Mouse (Mus musculus) gastrocnemius, postnatal 10 days (tissue): ENCODE measurements around the gene Rbbp5. TPM values are rescaled to one million over a fixed set of nuclear protein-coding genes. Genes with fewer than 3 reads are reported as not detected.
A peak's percentile ranks its signal among the peaks of the same experiment; 100 is the strongest.

ENCODE experiments used
- DNase-seq: peaks from one replicate; pipeline ENCODE4 v3.0.0; 2021; ENCODE audit warnings: mixed read lengths
- total RNA-seq, 2 experiments: library from RNA; stranded (reverse); gene quantifications; 2 replicates each; pipeline ENCODE4 v1.2.3; 2021

Gene Rbbp5
- total RNA-seq, 2 experiments from 2014 or later, result 19.6 to 20.3 TPM

- DNase-seq, result no peak
Observed at GRCm38 (mm10) chr1:132505155-132505554, 28.0 kb downstream of the Rbbp5 start.

GRCm38 (mm10) chr1:132506058-132506457 lies 28.9 kb downstream of the Rbbp5 start, which contains the start of gene Tmem81:
TSS of gene Tmem81 (plus strand) at chr1:132506230.
- no peak for DNase-seq

GRCm38 (mm10) chr1:132506656-132507055 lies 29.5 kb downstream of the Rbbp5 start:
- no peak for DNase-seq

- no peak for DNase-seq
Observed at GRCm38 (mm10) chr1:132509771-132510170, 32.6 kb downstream of the Rbbp5 start.

GRCm38 (mm10) chr1:132511521-132511920 lies 34.4 kb downstream of the Rbbp5 start:
- no peak for DNase-seq

GRCm38 (mm10) chr1:132512106-132512505 lies 34.9 kb downstream of the Rbbp5 start:
- DNase-seq, result no peak

- DNase-seq, result no peak
Observed at GRCm38 (mm10) chr1:132515339-132515738, 38.2 kb downstream of the Rbbp5 start.

- DNase-seq, result no peak
Observed at GRCm38 (mm10) chr1:132516776-132517175, 39.6 kb downstream of the Rbbp5 start.

GRCm38 (mm10) chr1:132518621-132519020 lies 41.5 kb downstream of the Rbbp5 start:
- no peak for DNase-seq

GRCm38 (mm10) chr1:132519734-132520133 lies 42.6 kb downstream of the Rbbp5 start:
- no peak for DNase-seq

GRCm38 (mm10) chr1:132520764-132521163 lies 43.6 kb downstream of the Rbbp5 start:
- DNase-seq, result peak; percentile 61

GRCm38 (mm10) chr1:132523048-132523447 lies 45.9 kb downstream of the Rbbp5 start:
- DNase-seq, result no peak

GRCm38 (mm10) chr1:132523920-132524319 lies 46.8 kb downstream of the Rbbp5 start:
- no peak for DNase-seq

- peak; percentile 58 for DNase-seq
Observed at GRCm38 (mm10) chr1:132525832-132526231, 48.7 kb downstream of the Rbbp5 start.

- DNase-seq, result no peak
Observed at GRCm38 (mm10) chr1:132528071-132528470, 50.9 kb downstream of the Rbbp5 start.

GRCm38 (mm10) chr1:132528647-132529334 lies 51.6 kb downstream of the Rbbp5 start:
- no peak for DNase-seq

GRCm38 (mm10) chr1:132530631-132531191 lies 53.5 kb downstream of the Rbbp5 start:
- no peak for DNase-seq

GRCm38 (mm10) chr1:132532521-132532920 lies 55.4 kb downstream of the Rbbp5 start:
- no peak for DNase-seq

GRCm38 (mm10) chr1:132533840-132534239 lies 56.7 kb downstream of the Rbbp5 start:
- no peak for DNase-seq

- DNase-seq, result no peak
Observed at GRCm38 (mm10) chr1:132535541-132535940, 58.4 kb downstream of the Rbbp5 start.

GRCm38 (mm10) chr1:132536416-132536815 lies 59.3 kb downstream of the Rbbp5 start:
- DNase-seq, result no peak

- no peak for DNase-seq
Observed at GRCm38 (mm10) chr1:132537736-132538135, 60.6 kb downstream of the Rbbp5 start.

- DNase-seq, result no peak
Observed at GRCm38 (mm10) chr1:132540701-132541100, 63.5 kb downstream of the Rbbp5 start.
